In genomic region chr7:19578436-19578835, GRCm38 (mm10) we compare ENCODE assay signal across 11 mouse cellular contexts. TPM values are rescaled to one million over a fixed set of nuclear protein-coding genes. Genes with fewer than 3 reads are reported as not detected.
DNase-seq lines count a peak whose midpoint lies in the region; ATAC-seq and TF ChIP-seq lines count a peak whose summit lies in the region.
"Had no signal": no experiment of that assay in that cellular context is flagged by ENCODE, and none has a peak within 500 bp of the region (broad histone marks: within the 10 kb centered on the region; RNA-seq: fewer than 3 reads in every experiment).

No protein-coding gene starts in this region.

- peaks cover 23% of the 10 kb centered on the region for H3K4me1 ChIP-seq in heart, embryonic 15.5 days (replicated peaks)
- peaks cover 87% of the 10 kb centered on the region for H3K4me1 ChIP-seq in megakaryocyte, embryonic 14.5 days
- no peaks in the 10 kb centered on the region for H3K4me1 ChIP-seq in cortical plate, adult 2 months (ENCODE audit: control insufficient read depth, insufficient read depth, low read length)
- peaks cover 14% of the 10 kb centered on the region for H3K4me1 ChIP-seq in stomach, embryonic 15.5 days

- H3K4me3 ChIP-seq in heart, embryonic 15.5 days: no peak overlapping the region
- H3K4me3 ChIP-seq in megakaryocyte, embryonic 14.5 days (replicated peaks): peak overlapping the region; percentile 95
- H3K4me3 ChIP-seq in cortical plate, adult 2 months (ENCODE audit: insufficient read depth, low read length): peak overlapping the region; percentile 49; the same call in 1 of the 2 replicates
- H3K4me3 ChIP-seq in stomach, embryonic 15.5 days (replicated peaks): peak overlapping the region; percentile 45

- no peaks in the 10 kb centered on the region for H3K9me3 ChIP-seq in heart, embryonic 15.5 days (replicated peaks)
- no peaks in the 10 kb centered on the region for H3K9me3 ChIP-seq in megakaryocyte, embryonic 14.5 days
- H3K9me3 ChIP-seq in stomach, embryonic 15.5 days: no peaks in the 10 kb centered on the region
- H3K9me3 ChIP-seq: midbrain, embryonic 12.5 days; neural tube, embryonic 15.5 days had no signal

- no peak for DNase-seq in heart, adult 8-10 months (ENCODE audit: low spot score)
- DNase-seq in urinary bladder, postnatal 25 days (ENCODE audit: low spot score): no peak
- DNase-seq: layer of hippocampus, adult 9-11 months had no signal

- H3K27me3 ChIP-seq in heart, embryonic 15.5 days: peaks cover 32% of the 10 kb centered on the region
- no peaks in the 10 kb centered on the region for H3K27me3 ChIP-seq in megakaryocyte, embryonic 14.5 days (replicated peaks)
- peaks cover 18% of the 10 kb centered on the region for H3K27me3 ChIP-seq in stomach, embryonic 15.5 days (replicated peaks)

- 50% methylated on average over 4 of the region's 4 CpGs for WGBS in heart, embryonic 15.5 days
- WGBS in stomach, embryonic 15.5 days: 62% methylated on average over 4 of the region's 4 CpGs

- TF ChIP-seq CTCF in cortical plate, adult 2 months (IDR thresholded peaks at IDR 0.05; ENCODE audit: extremely low read depth, insufficient read depth, low read length): no peak

- no peak for TF ChIP-seq POLR2A in cortical plate, adult 2 months (IDR thresholded peaks at IDR 0.05; ENCODE audit: extremely low read depth, insufficient read depth, low read length)

- no peak for ATAC-seq in heart, embryonic 15.5 days (replicated peaks; ENCODE audit: insufficient number of reproducible peaks, insufficient read depth, low FRiP score, low read depth)
- ATAC-seq in megakaryocyte, adult 5-6 weeks (ENCODE audit: poor library complexity, severe bottlenecking): no peak
- ATAC-seq in stomach, embryonic 15.5 days (ENCODE audit: insufficient read depth, low FRiP score, low read depth): no peak
- ATAC-seq in granulocyte monocyte progenitor cell, adult 5-6 weeks (replicated peaks; ENCODE audit: poor library complexity, severe bottlenecking): no peak

- no peak overlapping the region for H3K9ac ChIP-seq in heart, embryonic 15.5 days
- H3K9ac ChIP-seq in stomach, embryonic 15.5 days: no peak overlapping the region
- H3K9ac ChIP-seq: midbrain, embryonic 12.5 days; neural tube, embryonic 15.5 days had no signal

- H3K36me3 ChIP-seq in heart, embryonic 15.5 days: peaks cover 24% of the 10 kb centered on the region
- peaks cover 38% of the 10 kb centered on the region for H3K36me3 ChIP-seq in megakaryocyte, embryonic 14.5 days (replicated peaks; ENCODE audit: low read length)
- peaks cover 22% of the 10 kb centered on the region for H3K36me3 ChIP-seq in stomach, embryonic 15.5 days

- peak overlapping the region; percentile 74; the same call in 1 of the 2 replicates for H3K4me2 ChIP-seq in heart, embryonic 15.5 days
- peak overlapping the region; percentile 95 for H3K4me2 ChIP-seq in stomach, embryonic 15.5 days

- no peak overlapping the region for H3K27ac ChIP-seq in heart, embryonic 15.5 days
- H3K27ac ChIP-seq in cortical plate, adult 2 months (ENCODE audit: insufficient read depth, low read length): no peak overlapping the region
- H3K27ac ChIP-seq in stomach, embryonic 15.5 days: no peak overlapping the region
- H3K27ac ChIP-seq: midbrain, embryonic 12.5 days; neural tube, embryonic 15.5 days had no signal

RNA-seq across cellular contexts. Expression of gene Gemin7, which starts 1.0 kb away (rescaled TPM):
- 111 and 131 TPM in 2 replicates for polyA plus RNA-seq in heart, embryonic 15.5 days (2015; fragmentation: Nextera tagmentation; extraction: Ambion mirVana)
- 10 to 100 TPM; 44.9 to 65.4 (median 52.1) TPM for total RNA-seq in heart, adult 8-10 months (2022)
- 30.5 and 69.9 TPM in 2 replicates for polyA plus RNA-seq in megakaryocyte, embryonic 14.5 days (2012; ENCODE audit: insufficient read depth, low replicate concordance)
- total RNA-seq in megakaryocyte, adult 5-6 weeks (2015): 78.2 and 107 TPM in 2 replicates
- total RNA-seq in megakaryocyte, adult 5-6 weeks (2017): 39.9 and 49.3 TPM in 2 replicates
- 54.2 and 57.8 TPM in 2 replicates for polyA plus RNA-seq in cortical plate, adult 2 months (2012; rRNA removed)
- polyA plus RNA-seq in stomach, embryonic 15.5 days (2015; fragmentation: Nextera tagmentation; extraction: Ambion mirVana): 143 and 157 TPM in 2 replicates
- total RNA-seq in granulocyte monocyte progenitor cell, adult 5-6 weeks (2014; fragmentation: Nextera tagmentation): 66.1 and 70.9 TPM in 2 replicates
- total RNA-seq in granulocyte monocyte progenitor cell, adult 5-6 weeks (2017): 37.8 and 44.3 TPM in 2 replicates

RNA-seq across cellular contexts. Expression of gene Zfp296, which starts 1.3 kb away (rescaled TPM):
- polyA plus RNA-seq in heart, embryonic 15.5 days (2015; fragmentation: Nextera tagmentation; extraction: Ambion mirVana): 0.38 and 0.42 TPM in 2 replicates
- total RNA-seq in heart, adult 8-10 months (2022): under 1 TPM; 0.25 to 0.84 (median 0.34) TPM
- 6.0 and 13.6 TPM in 2 replicates for polyA plus RNA-seq in megakaryocyte, embryonic 14.5 days (2012; ENCODE audit: insufficient read depth, low replicate concordance)
- total RNA-seq in megakaryocyte, adult 5-6 weeks (2015): 4.5 and 5.4 TPM in 2 replicates
- total RNA-seq in megakaryocyte, adult 5-6 weeks (2017): 3.2 and 4.8 TPM in 2 replicates
- 2.9 and 3.3 TPM in 2 replicates for polyA plus RNA-seq in cortical plate, adult 2 months (2012; rRNA removed)
- 1.7 and 2.6 TPM in 2 replicates for polyA plus RNA-seq in stomach, embryonic 15.5 days (2015; fragmentation: Nextera tagmentation; extraction: Ambion mirVana)
- total RNA-seq in granulocyte monocyte progenitor cell, adult 5-6 weeks (2014; fragmentation: Nextera tagmentation): 3.9 and 7.0 TPM in 2 replicates
- total RNA-seq in granulocyte monocyte progenitor cell, adult 5-6 weeks (2017): 3.8 and 3.9 TPM in 2 replicates

RNA-seq across cellular contexts. Expression of gene Ppp1r37, which starts 15.6 kb away (rescaled TPM):
- polyA plus RNA-seq in heart, embryonic 15.5 days (2015; fragmentation: Nextera tagmentation; extraction: Ambion mirVana): 15.8 and 24.0 TPM in 2 replicates
- total RNA-seq in heart, adult 8-10 months (2022): 10 to 100 TPM; 61.6 to 72.9 (median 63.8) TPM
- polyA plus RNA-seq in megakaryocyte, embryonic 14.5 days (2012; ENCODE audit: insufficient read depth, low replicate concordance): 88.1 and 108 TPM in 2 replicates
- 10.4 and 13.1 TPM in 2 replicates for total RNA-seq in megakaryocyte, adult 5-6 weeks (2015)
- 14.1 and 14.3 TPM in 2 replicates for total RNA-seq in megakaryocyte, adult 5-6 weeks (2017)
- 152 and 153 TPM in 2 replicates for polyA plus RNA-seq in cortical plate, adult 2 months (2012; rRNA removed)
- polyA plus RNA-seq in stomach, embryonic 15.5 days (2015; fragmentation: Nextera tagmentation; extraction: Ambion mirVana): 25.3 and 28.2 TPM in 2 replicates
- 29.7 and 32.3 TPM in 2 replicates for total RNA-seq in granulocyte monocyte progenitor cell, adult 5-6 weeks (2014; fragmentation: Nextera tagmentation)
- total RNA-seq in granulocyte monocyte progenitor cell, adult 5-6 weeks (2017): 11.9 and 17.8 TPM in 2 replicates

RNA-seq across cellular contexts. Expression of gene Clasrp, which starts 25.9 kb away (rescaled TPM):
- polyA plus RNA-seq in heart, embryonic 15.5 days (2015; fragmentation: Nextera tagmentation; extraction: Ambion mirVana): 28.5 and 39.0 TPM in 2 replicates
- 10 to 100 TPM in 3 of 4 experiments, 1 to 10 TPM in 1; 9.6 to 16.8 (median 12.1) TPM for total RNA-seq in heart, adult 8-10 months (2022)
- 109 and 265 TPM in 2 replicates for polyA plus RNA-seq in megakaryocyte, embryonic 14.5 days (2012; ENCODE audit: insufficient read depth, low replicate concordance)
- total RNA-seq in megakaryocyte, adult 5-6 weeks (2015): 15.8 and 23.4 TPM in 2 replicates
- 28.8 and 32.6 TPM in 2 replicates for total RNA-seq in megakaryocyte, adult 5-6 weeks (2017)
- 140 and 162 TPM in 2 replicates for polyA plus RNA-seq in cortical plate, adult 2 months (2012; rRNA removed)
- 44.8 and 48.3 TPM in 2 replicates for polyA plus RNA-seq in stomach, embryonic 15.5 days (2015; fragmentation: Nextera tagmentation; extraction: Ambion mirVana)
- 24.2 and 40.8 TPM in 2 replicates for total RNA-seq in granulocyte monocyte progenitor cell, adult 5-6 weeks (2014; fragmentation: Nextera tagmentation)
- 19.6 TPM in 2 replicates for total RNA-seq in granulocyte monocyte progenitor cell, adult 5-6 weeks (2017)

RNA-seq across cellular contexts. Expression of gene Relb, which starts 50.8 kb away (rescaled TPM):
- 6.1 and 10.0 TPM in 2 replicates for polyA plus RNA-seq in heart, embryonic 15.5 days (2015; fragmentation: Nextera tagmentation; extraction: Ambion mirVana)
- 1 to 10 TPM; 6.4 to 9.2 (median 7.7) TPM for total RNA-seq in heart, adult 8-10 months (2022)
- 14.8 and 22.5 TPM in 2 replicates for polyA plus RNA-seq in megakaryocyte, embryonic 14.5 days (2012; ENCODE audit: insufficient read depth, low replicate concordance)
- total RNA-seq in megakaryocyte, adult 5-6 weeks (2015): 8.3 and 8.6 TPM in 2 replicates
- total RNA-seq in megakaryocyte, adult 5-6 weeks (2017): 9.3 and 10.3 TPM in 2 replicates
- 6.4 and 6.6 TPM in 2 replicates for polyA plus RNA-seq in cortical plate, adult 2 months (2012; rRNA removed)
- 9.0 and 10.1 TPM in 2 replicates for polyA plus RNA-seq in stomach, embryonic 15.5 days (2015; fragmentation: Nextera tagmentation; extraction: Ambion mirVana)
- total RNA-seq in granulocyte monocyte progenitor cell, adult 5-6 weeks (2014; fragmentation: Nextera tagmentation): 1.2 TPM in 1 of 2 replicates, not detected in the other
- total RNA-seq in granulocyte monocyte progenitor cell, adult 5-6 weeks (2017): 1.4 and 1.9 TPM in 2 replicates
